In the genomic region with DNA sequence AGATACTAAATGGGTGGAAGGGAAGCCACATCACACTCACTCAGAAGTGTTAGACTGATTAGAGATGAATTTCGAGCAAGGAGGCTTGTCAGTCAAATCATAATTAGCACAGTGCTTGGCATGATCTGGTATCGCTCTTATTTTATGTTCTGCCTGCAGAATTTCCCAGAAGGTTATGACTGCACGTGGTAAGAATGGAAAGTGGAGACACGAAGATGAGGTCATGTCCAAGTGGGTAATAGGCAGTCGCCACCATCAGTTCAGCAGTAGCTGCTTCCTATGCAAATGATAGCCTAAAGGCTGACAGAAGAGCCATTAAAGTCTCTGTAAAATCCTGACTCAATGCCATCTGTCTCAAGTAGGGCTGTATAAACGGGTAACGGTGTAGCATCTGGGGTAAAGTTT, we compare ENCODE assay signal across 20 mouse cellular contexts.
DNase-seq lines count a peak whose midpoint lies in the region; ATAC-seq and TF ChIP-seq lines count a peak whose summit lies in the region.
"Had no signal": no experiment of that assay in that cellular context is flagged by ENCODE, and none has a peak within 500 bp of the region (broad histone marks: within the 10 kb centered on the region; RNA-seq: fewer than 3 reads in every experiment).

No protein-coding gene starts in this region.

- H3K9ac ChIP-seq in forebrain, embryonic 12.5 days = no peak overlapping the region
- H3K9ac ChIP-seq in hindbrain, embryonic 15.5 days = no peak overlapping the region
- no peak overlapping the region for H3K9ac ChIP-seq in midbrain, postnatal 0 days (replicated peaks; ENCODE audit: low read length, poor library complexity, severe bottlenecking)
- H3K9ac ChIP-seq: limb, embryonic 12.5 days; liver, embryonic 14.5 days had no signal

- no peak for TF ChIP-seq CTCF in midbrain, postnatal 0 days (IDR thresholded peaks at IDR 0.05)

- peak; percentile 3 to 8 for DNase-seq in layer of hippocampus, postnatal 14 days (ENCODE audit: low spot score in 2 of 2)
- DNase-seq in layer of hippocampus, postnatal 36 days = no peak
- peak; percentile 26 for DNase-seq in midbrain, postnatal 0 days (ENCODE audit: low spot score)
- no peak for DNase-seq in kidney, postnatal 36 days
- no peak for DNase-seq in embryo, embryonic 11 days
- no peak for DNase-seq in lung, postnatal 4 days
- DNase-seq: adrenal gland, adult 8-10 months; cerebellum, adult 9-11 months; gastrocnemius, adult 2 months; heart, postnatal 14 days; kidney, postnatal 14 days; thymus, postnatal 14 days had no signal

- H3K27ac ChIP-seq in forebrain, embryonic 12.5 days = no peak overlapping the region
- no peak overlapping the region for H3K27ac ChIP-seq in hindbrain, embryonic 15.5 days (replicated peaks)
- H3K27ac ChIP-seq in midbrain, postnatal 0 days (ENCODE audit: low read depth, low read length) = no peak overlapping the region
- H3K27ac ChIP-seq: gastrocnemius, adult 2 months; limb, embryonic 12.5 days; liver, embryonic 14.5 days had no signal

- H3K4me1 ChIP-seq in forebrain, embryonic 12.5 days = no peaks in the 10 kb centered on the region
- no peaks in the 10 kb centered on the region for H3K4me1 ChIP-seq in hindbrain, embryonic 15.5 days (replicated peaks)
- H3K4me1 ChIP-seq in midbrain, postnatal 0 days (ENCODE audit: insufficient read depth, low read length) = no peaks in the 10 kb centered on the region
- H3K4me1 ChIP-seq: limb, embryonic 12.5 days; megakaryocyte, embryonic 14.5 days had no signal

- H3K4me3 ChIP-seq in forebrain, embryonic 12.5 days (replicated peaks) = no peak overlapping the region
- no peak overlapping the region for H3K4me3 ChIP-seq in hindbrain, embryonic 15.5 days
- no peak overlapping the region for H3K4me3 ChIP-seq in midbrain, postnatal 0 days (ENCODE audit: low read depth, low read length)
- H3K4me3 ChIP-seq: gastrocnemius, adult 2 months; limb, embryonic 12.5 days; megakaryocyte, embryonic 14.5 days had no signal

- no peak overlapping the region for H3K4me2 ChIP-seq in forebrain, embryonic 12.5 days
- no peak overlapping the region for H3K4me2 ChIP-seq in hindbrain, embryonic 15.5 days
- H3K4me2 ChIP-seq in midbrain, postnatal 0 days (ENCODE audit: low read depth, low read length, poor library complexity, severe bottlenecking) = no peak overlapping the region
- H3K4me2 ChIP-seq: limb, embryonic 12.5 days had no signal

- peak; percentile 61 for ATAC-seq in forebrain, embryonic 12.5 days (ENCODE audit: low FRiP score)
- ATAC-seq in hindbrain, embryonic 15.5 days (ENCODE audit: low FRiP score, low read depth) = peak; percentile 42; the same call in 1 of the 2 replicates
- ATAC-seq in midbrain, postnatal 0 days (ENCODE audit: low FRiP score) = peak; percentile 65
- ATAC-seq: intestine, postnatal 0 days; lung, postnatal 0 days had no signal

- no peaks in the 10 kb centered on the region for H3K27me3 ChIP-seq in forebrain, embryonic 12.5 days
- no peaks in the 10 kb centered on the region for H3K27me3 ChIP-seq in hindbrain, embryonic 15.5 days
- no peaks in the 10 kb centered on the region for H3K27me3 ChIP-seq in midbrain, postnatal 0 days (ENCODE audit: insufficient read depth, low read length)
- H3K27me3 ChIP-seq: limb, embryonic 12.5 days; megakaryocyte, embryonic 14.5 days had no signal

- 0 out of 2 replicates have a peak, but pooled peaks cover 4% of the 10 kb centered on the region for H3K9me3 ChIP-seq in forebrain, embryonic 12.5 days
- no peaks in the 10 kb centered on the region for H3K9me3 ChIP-seq in hindbrain, embryonic 15.5 days
- H3K9me3 ChIP-seq in midbrain, postnatal 0 days (ENCODE audit: low read length) = no peaks in the 10 kb centered on the region
- H3K9me3 ChIP-seq: G1E; limb, embryonic 12.5 days; megakaryocyte, embryonic 14.5 days had no signal

- 60% methylated on average over 7 of the region's 7 CpGs for WGBS in forebrain, embryonic 12.5 days
- WGBS in hindbrain, embryonic 15.5 days = 58% methylated on average over 7 of the region's 7 CpGs
- WGBS in midbrain, postnatal 0 days = 59% methylated on average over 7 of the region's 7 CpGs

- no peaks in the 10 kb centered on the region for H3K36me3 ChIP-seq in forebrain, embryonic 12.5 days (replicated peaks)
- H3K36me3 ChIP-seq in hindbrain, embryonic 15.5 days = no peaks in the 10 kb centered on the region
- no peaks in the 10 kb centered on the region for H3K36me3 ChIP-seq in midbrain, postnatal 0 days (ENCODE audit: insufficient read depth, low read length)
- H3K36me3 ChIP-seq: G1E; limb, embryonic 12.5 days had no signal

Comparison
In these comparisons a context has a peak if more than half of its experiments do, and no peak if none do; other contexts are left out.
1. DNase-seq: peak in layer of hippocampus, postnatal 14 days (2 of 2) and midbrain, postnatal 0 days (single experiment); none in layer of hippocampus, postnatal 36 days (0 of 2), kidney, postnatal 36 days (0 of 2), embryo, embryonic 11 days (single experiment) and lung, postnatal 4 days (0 of 2).
2. Peak in every context shown above with its lines, with median percentiles within 50 percentile points of each other: ATAC-seq.